Mouse (Mus musculus) erythroblast, embryonic 14.5 days (primary cell): Measurements from ENCODE around the gene Slc47a1. TPM values are rescaled to one million over a fixed set of nuclear protein-coding genes. Genes with fewer than 3 reads are reported as not detected.
"Not testable (repeated sequence)": the region's sequence is repeated elsewhere in the genome, so short reads cannot be mapped to it uniquely, and the experiment has no call there.

Experiments used
- H3K27me3 ChIP-seq: 2 replicates; pipeline ENCODE4 v1.6.1; 2012; ENCODE audit warnings: inconsistent platforms; ENCODE audit not compliant: control insufficient read depth
- H3K36me3 ChIP-seq: 2 replicates; pipeline ENCODE4 v1.6.1; 2012; ENCODE audit warnings: mild to moderate bottlenecking, inconsistent platforms; ENCODE audit not compliant: control insufficient read depth
- H3K4me1 ChIP-seq: 2 replicates; pipeline ENCODE4 v1.6.1; 2012; ENCODE audit warnings: inconsistent platforms; ENCODE audit not compliant: control insufficient read depth
- H3K4me3 ChIP-seq: replicated peaks from 2 replicates; pipeline ENCODE3; 2012; ENCODE audit warnings: moderate library complexity, mild to moderate bottlenecking, inconsistent platforms
- H3K9me3 ChIP-seq: 2 replicates; pipeline ENCODE4 v1.6.1; 2012; ENCODE audit warnings: low read length, inconsistent platforms, mixed read lengths; ENCODE audit not compliant: control insufficient read depth
- GATA1 ChIP-seq: IDR thresholded peaks from 2 replicates; pipeline ENCODE4 v1.6.1; 2012; ENCODE audit warnings: low read length, inconsistent platforms, mixed read lengths
- TAL1 ChIP-seq: IDR thresholded peaks from 3 replicates; pipeline ENCODE4 v1.6.1; 2012; ENCODE audit warnings: low read length, inconsistent platforms, mixed read lengths
- polyA plus RNA-seq: library from polyadenylated mRNA; stranded (reverse); fragments of >175 nt; gene quantifications from 2 replicates; pipeline ENCODE4 v1.2.3, GENCODE M21; 2012

Slc47a1 gene
- polyA plus RNA-seq, 1 experiment = not detected

DNA sequence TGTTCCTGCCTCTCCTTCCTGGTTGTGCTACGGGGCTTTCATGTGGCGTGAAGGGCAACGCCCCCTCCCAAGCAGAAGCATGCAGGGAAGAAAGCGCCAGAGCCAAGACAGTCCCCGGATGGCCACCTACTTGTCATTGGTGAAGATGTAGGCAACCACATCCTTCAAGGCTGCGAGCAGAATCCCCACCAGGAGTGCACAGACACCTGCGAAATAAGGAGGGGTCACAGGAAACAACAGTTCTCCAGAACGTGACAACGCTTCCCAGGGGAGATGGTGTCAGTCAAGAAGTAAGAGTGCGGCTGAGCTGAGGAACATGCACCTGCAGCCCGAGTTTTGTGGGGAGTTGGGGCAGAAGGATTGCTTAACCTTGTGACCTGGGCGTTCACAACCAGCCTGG, 68.3 kb downstream of the Slc47a1 start:
- H3K9me3 ChIP-seq = no peaks in the 10 kb centered on the region
- H3K36me3 ChIP-seq = no peaks in the 10 kb centered on the region
- H3K27me3 ChIP-seq = no peaks in the 10 kb centered on the region
- peaks cover 12% of the 10 kb centered on the region for H3K4me1 ChIP-seq
- TF ChIP-seq GATA1 (no peak), TAL1 (no peak)
- no peak overlapping the region for H3K4me3 ChIP-seq

DNA sequence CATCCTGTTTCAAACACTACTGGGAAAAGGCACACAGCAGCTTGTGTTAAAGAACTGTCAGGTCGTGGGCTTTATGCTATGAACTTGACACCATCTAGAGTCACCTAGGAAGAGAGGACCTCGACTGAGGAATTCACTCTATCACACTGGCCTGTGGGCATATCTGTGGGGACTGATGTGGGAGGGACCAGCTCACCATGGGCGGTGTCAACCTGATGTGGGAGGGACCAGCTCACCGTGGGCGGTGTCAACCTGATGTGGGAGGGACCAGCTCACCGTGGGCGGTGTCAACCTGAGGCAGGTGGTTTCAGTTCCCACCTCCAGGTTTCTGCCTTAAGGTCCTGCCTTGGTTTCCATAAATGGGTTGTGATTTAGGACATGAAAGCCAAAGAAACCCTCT, 70.3 kb downstream of the Slc47a1 start:
- TF ChIP-seq TAL1 = no peak
- TF ChIP-seq GATA1 = no peak
- no peaks in the 10 kb centered on the region for H3K36me3 ChIP-seq
- H3K27me3 ChIP-seq = no peaks in the 10 kb centered on the region
- no peaks in the 10 kb centered on the region for H3K9me3 ChIP-seq
- H3K4me1 ChIP-seq = peaks cover 9% of the 10 kb centered on the region
- H3K4me3 ChIP-seq = no peak overlapping the region

DNA sequence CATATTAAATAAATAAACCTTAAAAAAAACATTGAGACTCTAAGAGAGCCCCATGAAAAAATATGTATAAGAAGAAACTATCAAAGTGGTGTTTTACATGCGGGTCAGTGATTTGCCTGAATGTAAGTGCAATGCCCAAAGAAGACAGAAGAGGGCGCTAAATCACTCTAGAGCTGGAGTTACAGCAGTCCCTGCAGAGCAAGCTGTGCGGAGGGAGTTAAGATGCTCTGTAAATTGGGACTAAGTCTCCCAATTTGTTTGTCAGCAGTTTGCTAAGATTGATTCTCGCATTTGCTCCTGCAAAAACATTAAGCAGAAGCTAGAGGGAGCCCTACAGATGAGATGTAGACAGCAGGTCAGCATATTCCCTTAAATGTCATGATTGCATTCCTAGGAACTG, 72.8 kb downstream of the Slc47a1 start:
- no peak overlapping the region for H3K4me3 ChIP-seq
- no peaks in the 10 kb centered on the region for H3K27me3 ChIP-seq
- peaks cover 16% of the 10 kb centered on the region for H3K4me1 ChIP-seq
- no peaks in the 10 kb centered on the region for H3K9me3 ChIP-seq
- H3K36me3 ChIP-seq = no peaks in the 10 kb centered on the region
- TF ChIP-seq GATA1 (no peak), TAL1 (no peak)

DNA sequence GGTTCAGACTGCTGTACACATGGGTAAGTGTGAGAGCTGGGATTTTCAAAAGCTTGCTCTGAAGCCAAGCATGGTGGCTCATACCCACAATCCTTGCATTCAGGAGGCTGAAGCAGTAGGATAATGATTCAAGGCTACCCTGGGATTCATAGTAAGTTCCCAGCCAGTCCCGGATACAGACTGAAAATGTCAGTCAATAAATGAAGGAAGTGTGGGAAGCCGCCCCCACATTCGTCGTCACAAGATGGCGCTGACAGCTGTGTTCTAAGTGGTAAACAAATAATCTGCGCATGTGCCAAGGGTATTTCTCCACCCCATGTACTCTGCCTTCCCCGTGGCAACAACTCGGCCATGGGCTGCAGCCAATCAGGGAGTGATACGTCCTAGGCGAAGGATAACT, 73.6 kb downstream of the Slc47a1 start:
- H3K36me3 ChIP-seq, H3K4me3 ChIP-seq, H3K9me3 ChIP-seq, H3K27me3 ChIP-seq: not testable (repeated sequence)
- H3K4me1 ChIP-seq = peaks cover 21% of the 10 kb centered on the region

DNA sequence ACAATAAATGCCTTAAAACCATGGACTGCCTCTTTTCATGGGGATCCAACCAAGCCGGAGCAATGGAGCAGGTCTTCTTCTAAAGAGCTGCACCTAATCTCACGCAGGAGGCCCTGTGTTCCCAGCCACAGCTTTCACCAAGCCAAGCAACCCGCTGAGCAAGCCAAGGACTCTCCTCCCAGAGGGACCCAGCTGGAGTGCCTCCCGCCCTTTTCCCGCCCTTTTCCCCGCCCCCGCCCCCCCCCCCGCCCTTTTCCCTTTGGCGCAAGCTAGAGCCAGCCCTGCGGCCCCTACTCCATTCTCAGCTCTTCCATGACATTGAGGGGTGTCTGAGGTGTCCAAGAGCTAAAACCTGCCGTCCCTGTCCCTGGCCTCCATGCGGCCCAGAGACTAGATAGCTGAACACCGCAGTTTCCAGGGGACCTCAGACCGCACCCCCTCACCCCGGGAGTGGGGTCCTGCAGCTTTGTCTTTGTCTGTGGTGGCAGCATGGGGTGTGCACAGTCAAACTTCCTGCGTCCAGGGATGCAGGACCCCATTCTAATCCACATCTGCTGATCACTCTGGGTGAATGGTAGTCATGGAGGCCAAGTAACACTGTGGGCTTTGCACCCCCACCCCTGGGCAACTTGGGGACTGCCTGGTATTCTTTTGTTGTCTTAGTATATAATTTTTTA, 77.3 kb downstream of the Slc47a1 start:
- Histone ChIP-seq H3K36me3 (no peaks in the 10 kb centered on the region), H3K9me3 (no peaks in the 10 kb centered on the region), H3K27me3 (no peaks in the 10 kb centered on the region), H3K4me3 (peak overlapping the region; percentile 46), H3K4me1 (peaks cover 14% of the 10 kb centered on the region)
- TF ChIP-seq TAL1 (no peak), GATA1 (no peak)

DNA sequence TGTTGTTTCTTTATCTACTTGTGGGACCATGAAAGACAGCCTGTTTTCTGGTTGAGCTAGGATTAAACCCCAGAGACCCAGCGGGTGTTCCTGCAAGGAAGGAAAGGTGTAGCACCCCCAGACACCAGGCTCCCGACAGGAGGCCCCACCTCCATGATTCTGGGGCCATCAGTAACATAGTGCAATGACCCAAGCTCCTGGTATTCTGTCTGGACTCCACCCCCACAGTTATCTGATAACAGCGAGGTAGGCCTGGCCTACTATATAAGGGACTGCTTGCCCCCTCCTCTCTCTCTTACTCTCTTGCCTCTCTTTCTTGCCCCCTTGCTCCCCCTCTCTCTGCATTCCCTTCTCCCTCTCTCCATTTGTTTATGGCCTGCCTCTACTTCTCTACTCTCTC, 77.9 kb downstream of the Slc47a1 start:
- Histone ChIP-seq H3K27me3 (no peaks in the 10 kb centered on the region), H3K4me1 (peaks cover 14% of the 10 kb centered on the region), H3K4me3 (no peak overlapping the region), H3K9me3 (no peaks in the 10 kb centered on the region), H3K36me3 (no peaks in the 10 kb centered on the region)
- no peak for TF ChIP-seq TAL1
- TF ChIP-seq GATA1 = no peak

DNA sequence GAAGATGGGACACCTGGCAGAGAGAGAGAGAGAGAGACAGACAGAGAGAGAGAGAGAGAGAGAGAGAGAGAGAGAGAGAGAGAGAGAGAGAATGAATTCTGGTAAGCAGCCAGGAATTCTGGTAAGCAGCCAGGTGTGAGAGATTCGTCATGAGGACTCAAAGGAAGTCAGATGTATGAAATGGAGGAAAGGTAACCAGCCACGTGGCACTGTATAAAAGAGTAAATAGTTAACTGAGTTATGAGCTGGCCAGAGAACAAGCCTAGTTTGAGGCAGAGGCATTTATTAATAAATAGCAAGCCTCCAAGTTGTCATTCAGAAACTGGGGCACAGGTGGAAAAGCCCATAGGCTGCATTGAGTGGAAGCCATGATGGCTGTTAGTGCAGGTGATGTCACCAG, 80.2 kb downstream of the Slc47a1 start:
- TF ChIP-seq TAL1 = no peak
- TF ChIP-seq GATA1 = no peak
- no peaks in the 10 kb centered on the region for H3K9me3 ChIP-seq
- no peaks in the 10 kb centered on the region for H3K36me3 ChIP-seq
- no peaks in the 10 kb centered on the region for H3K27me3 ChIP-seq
- H3K4me3 ChIP-seq = no peak overlapping the region
- H3K4me1 ChIP-seq = peaks cover 13% of the 10 kb centered on the region

DNA sequence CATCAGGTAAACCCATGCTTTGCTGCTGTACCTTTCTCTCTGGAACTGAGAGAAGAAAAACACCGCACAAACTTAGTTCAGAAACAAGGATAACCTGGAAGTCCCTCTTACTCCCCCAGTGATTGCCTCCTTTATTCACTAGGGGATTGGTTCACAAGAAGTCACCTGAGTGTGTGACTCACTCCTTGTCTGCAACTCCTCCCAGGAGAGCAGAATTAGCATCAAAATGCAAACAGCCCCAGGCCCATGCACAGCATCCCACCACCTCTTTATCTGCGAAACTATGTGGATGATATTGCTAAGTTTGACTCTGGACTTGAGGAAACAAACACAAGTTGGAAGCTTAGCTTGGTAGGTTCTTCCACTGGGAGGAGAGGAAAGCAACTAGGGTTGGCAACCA, 80.8 kb downstream of the Slc47a1 start:
- Histone ChIP-seq H3K36me3 (no peaks in the 10 kb centered on the region), H3K4me3 (no peak overlapping the region), H3K4me1 (peaks cover 13% of the 10 kb centered on the region), H3K27me3 (no peaks in the 10 kb centered on the region), H3K9me3 (no peaks in the 10 kb centered on the region)
- TF ChIP-seq GATA1 = no peak
- TF ChIP-seq TAL1 = no peak

DNA sequence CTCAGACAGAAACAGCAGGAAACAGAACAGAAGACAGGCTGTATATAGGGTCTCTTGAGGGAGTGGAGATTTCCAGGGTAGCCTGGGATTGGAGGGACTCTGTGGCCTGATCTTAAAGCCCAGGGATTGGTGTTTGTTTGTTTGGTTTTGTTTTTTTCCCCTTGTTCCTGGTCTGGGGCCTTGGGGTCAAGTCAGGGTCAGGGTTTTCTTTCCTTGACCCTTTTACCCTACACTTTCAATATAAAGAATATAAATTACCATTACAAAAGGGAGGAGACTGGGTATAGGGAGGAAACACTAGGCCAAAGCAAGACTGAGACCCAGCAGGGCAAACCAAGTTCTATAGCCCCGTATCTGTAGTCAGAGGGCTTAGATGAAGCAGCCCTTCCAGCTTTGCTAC, 81.6 kb downstream of the Slc47a1 start:
- no peaks in the 10 kb centered on the region for H3K36me3 ChIP-seq
- H3K4me3 ChIP-seq = no peak overlapping the region
- H3K4me1 ChIP-seq = peaks cover 13% of the 10 kb centered on the region
- H3K27me3 ChIP-seq = no peaks in the 10 kb centered on the region
- no peaks in the 10 kb centered on the region for H3K9me3 ChIP-seq
- TF ChIP-seq GATA1 (no peak), TAL1 (no peak)

DNA sequence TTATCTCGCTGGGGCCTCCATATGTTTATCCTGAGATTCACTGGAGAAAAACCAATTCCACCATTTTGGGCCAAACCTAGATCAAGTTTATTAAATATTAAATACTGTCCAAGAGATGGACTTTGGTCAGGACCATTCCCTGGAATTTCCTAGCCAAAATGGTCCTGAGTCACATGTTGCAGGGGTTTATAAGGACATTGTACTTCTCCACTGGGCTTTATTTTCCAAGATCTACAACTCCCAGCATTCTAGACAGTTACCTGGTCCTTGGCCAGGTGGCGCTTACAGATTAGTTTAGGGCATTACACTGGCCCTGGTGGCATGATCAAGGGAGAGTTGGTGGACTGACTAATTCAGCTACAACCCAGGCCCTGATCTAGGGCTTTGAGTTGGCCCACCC, 82.6 kb downstream of the Slc47a1 start:
- H3K4me1 ChIP-seq = peaks cover 7% of the 10 kb centered on the region
- H3K27me3 ChIP-seq = no peaks in the 10 kb centered on the region
- no peaks in the 10 kb centered on the region for H3K9me3 ChIP-seq
- TF ChIP-seq TAL1 (no peak), GATA1 (no peak)
- no peak overlapping the region for H3K4me3 ChIP-seq
- no peaks in the 10 kb centered on the region for H3K36me3 ChIP-seq
